Mouse (Mus musculus): ENCODE measurements at regions not wholly inside any gene's neighbourhood (a gene's known extent, or its start where the extent isn't known, plus 50 kb on each side); places are given as distances from the start of the nearest gene placed in this dataset.

DNA sequence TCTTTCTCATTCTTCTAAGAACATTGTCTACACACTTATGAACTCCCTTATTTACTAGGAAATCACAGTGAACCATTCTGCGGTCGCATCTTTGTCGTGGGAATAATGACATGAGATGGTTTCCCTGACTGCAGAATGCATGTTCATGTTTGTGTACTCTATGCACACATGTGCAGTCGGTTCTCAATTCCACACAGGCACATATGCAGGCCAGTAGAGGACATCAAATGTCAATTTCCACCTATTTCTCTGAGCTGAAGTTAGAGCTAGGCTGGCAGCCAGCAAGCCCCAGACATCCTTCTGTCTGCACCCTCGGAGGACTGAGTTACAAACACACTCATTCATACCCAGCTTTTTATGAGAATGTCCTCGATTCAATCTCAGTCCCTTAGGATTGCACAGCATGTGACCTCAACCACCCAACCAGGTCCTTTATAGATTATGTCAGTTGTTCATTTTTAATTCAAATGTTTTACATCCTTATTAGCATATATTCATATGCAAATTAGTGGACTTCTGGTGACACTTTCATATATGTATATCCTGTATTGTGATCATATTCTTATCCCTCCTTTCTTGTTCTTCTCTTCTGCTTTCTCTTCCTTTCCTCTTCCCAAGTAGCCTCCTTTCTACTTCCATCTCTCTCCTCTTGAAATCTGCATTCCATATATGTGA is 202.7 kb downstream of the Rpl36a-ps1 start:
- no peak overlapping the region for H3K4me2 ChIP-seq (ENCODE audit: low read depth, severe bottlenecking)
- DNase-seq (ENCODE audit: low spot score): no peak

DNA sequence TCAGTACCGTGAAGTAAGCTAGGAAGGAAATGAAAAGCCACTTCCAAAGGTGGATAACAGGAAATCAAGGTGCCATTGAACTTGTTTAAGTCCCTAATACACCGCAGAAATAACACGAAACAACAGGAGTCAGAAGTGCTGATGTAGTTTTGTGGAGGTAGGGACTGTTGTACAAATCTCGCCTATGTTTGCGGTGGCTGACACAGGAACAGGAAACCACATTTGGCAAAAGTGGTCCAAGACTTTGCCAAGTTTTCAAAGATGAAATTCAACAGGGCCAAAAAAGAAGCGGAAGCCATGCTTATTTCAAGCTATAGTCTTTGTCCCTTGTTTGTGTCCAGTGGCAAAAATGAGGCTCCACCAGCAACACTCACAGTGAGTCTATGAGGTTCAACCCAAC is 204.3 kb downstream of the Rpl36a-ps1 start:
- ATAC-seq (ENCODE audit: insufficient number of reproducible peaks, low FRiP score, low TSS enrichment, low read depth) (no peak), DNase-seq (ENCODE audit: low spot score) (no peak)
- H3K27me3 ChIP-seq (ENCODE audit: control insufficient read depth, insufficient read depth, low read length): no peaks in the 10 kb centered on the region
- H3K36me3 ChIP-seq (ENCODE audit: control insufficient read depth, insufficient read depth, low read length): no peaks in the 10 kb centered on the region
- no peaks in the 10 kb centered on the region for H3K9me3 ChIP-seq (ENCODE audit: control insufficient read depth, low read length)
- H3K4me2 ChIP-seq (ENCODE audit: low read depth, severe bottlenecking): no peak overlapping the region
- 97% methylated on average over 6 of the region's 6 CpGs for WGBS
- H3K9ac ChIP-seq (ENCODE audit: low read length): no peak overlapping the region
- no peak overlapping the region for H3K27ac ChIP-seq (replicated peaks; ENCODE audit: low read depth, low read length)
- H3K4me1 ChIP-seq (ENCODE audit: control insufficient read depth, insufficient read depth, low read length): no peaks in the 10 kb centered on the region
- no peak overlapping the region for H3K4me3 ChIP-seq (ENCODE audit: low read depth, low read length)

More for the DNA sequence above, 202.7 kb downstream of the Rpl36a-ps1 start:
- ATAC-seq (ENCODE audit: insufficient number of reproducible peaks, low FRiP score, low TSS enrichment, low read depth): no peak
- no peaks in the 10 kb centered on the region for H3K9me3 ChIP-seq (ENCODE audit: control insufficient read depth, low read length)
- no peaks in the 10 kb centered on the region for H3K4me1 ChIP-seq (ENCODE audit: control insufficient read depth, insufficient read depth, low read length)
- no peak overlapping the region for H3K4me3 ChIP-seq (ENCODE audit: low read depth, low read length)
- H3K27ac ChIP-seq (replicated peaks; ENCODE audit: low read depth, low read length): no peak overlapping the region
- 84% methylated on average over 6 of the region's 6 CpGs for WGBS
- no peaks in the 10 kb centered on the region for H3K36me3 ChIP-seq (ENCODE audit: control insufficient read depth, insufficient read depth, low read length)
- H3K9ac ChIP-seq (ENCODE audit: low read length): no peak overlapping the region
- H3K27me3 ChIP-seq (ENCODE audit: control insufficient read depth, insufficient read depth, low read length): no peaks in the 10 kb centered on the region

DNA sequence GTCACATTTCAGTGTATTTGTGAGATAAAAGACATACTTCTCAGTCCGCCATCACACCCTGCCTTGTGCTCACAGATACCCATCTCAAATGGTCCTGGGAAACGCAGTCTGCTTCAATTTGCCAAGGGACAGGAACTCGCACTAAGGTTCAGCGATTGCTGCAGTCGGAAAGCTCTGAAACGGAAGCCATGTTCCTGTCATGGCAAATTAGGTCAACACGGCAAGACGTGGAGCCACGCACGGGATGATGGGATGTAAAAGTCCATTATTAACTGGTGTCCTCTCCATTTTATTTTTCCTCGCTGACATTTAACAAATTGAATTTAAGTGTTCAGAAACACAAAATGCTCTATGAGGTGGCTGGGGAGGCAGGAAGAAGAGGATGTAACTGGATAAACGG is 212.4 kb downstream of the Rpl36a-ps1 start:
- DNase-seq (ENCODE audit: low spot score): no peak
- no peak overlapping the region for H3K27ac ChIP-seq (replicated peaks; ENCODE audit: low read depth, low read length)
- H3K4me3 ChIP-seq (ENCODE audit: low read depth, low read length): no peak overlapping the region
- 92% methylated on average over 12 of the region's 12 CpGs for WGBS
- no peaks in the 10 kb centered on the region for H3K36me3 ChIP-seq (ENCODE audit: control insufficient read depth, insufficient read depth, low read length)
- H3K27me3 ChIP-seq (ENCODE audit: control insufficient read depth, insufficient read depth, low read length): no peaks in the 10 kb centered on the region
- ATAC-seq (ENCODE audit: insufficient number of reproducible peaks, low FRiP score, low TSS enrichment, low read depth): no peak
- H3K4me1 ChIP-seq (ENCODE audit: control insufficient read depth, insufficient read depth, low read length): no peaks in the 10 kb centered on the region
- H3K4me2 ChIP-seq (ENCODE audit: low read depth, severe bottlenecking): no peak overlapping the region
- no peaks in the 10 kb centered on the region for H3K9me3 ChIP-seq (ENCODE audit: control insufficient read depth, low read length)
- no peak overlapping the region for H3K9ac ChIP-seq (ENCODE audit: low read length)

DNA sequence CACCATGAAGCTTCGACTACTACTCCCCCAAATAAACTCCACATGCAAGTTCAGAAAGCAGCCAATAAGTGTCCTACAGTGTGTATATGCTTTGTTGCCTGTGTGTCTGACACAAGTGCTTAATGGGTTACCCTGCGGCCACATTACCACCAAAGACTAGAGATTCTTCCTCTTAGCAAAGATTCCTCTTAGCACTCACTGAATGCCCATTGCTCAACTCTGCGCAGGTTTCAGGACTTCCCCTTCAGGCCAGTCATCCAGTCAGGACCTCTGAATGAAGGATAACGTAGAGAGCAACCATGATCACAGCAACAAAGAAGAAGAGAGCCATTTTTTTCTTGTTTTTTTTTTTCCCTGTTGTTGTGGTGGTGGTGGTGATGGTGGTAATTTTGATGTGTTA is 222.0 kb downstream of the Rpl36a-ps1 start:
- no peak overlapping the region for H3K4me2 ChIP-seq (ENCODE audit: low read depth, severe bottlenecking)
- H3K9ac ChIP-seq (ENCODE audit: low read length): no peak overlapping the region
- ATAC-seq (ENCODE audit: insufficient number of reproducible peaks, low FRiP score, low TSS enrichment, low read depth): no peak
- no peaks in the 10 kb centered on the region for H3K27me3 ChIP-seq (ENCODE audit: control insufficient read depth, insufficient read depth, low read length)
- no peaks in the 10 kb centered on the region for H3K4me1 ChIP-seq (ENCODE audit: control insufficient read depth, insufficient read depth, low read length)
- DNase-seq (ENCODE audit: low spot score): no peak
- no peaks in the 10 kb centered on the region for H3K9me3 ChIP-seq (ENCODE audit: control insufficient read depth, low read length)
- no peaks in the 10 kb centered on the region for H3K36me3 ChIP-seq (ENCODE audit: control insufficient read depth, insufficient read depth, low read length)
- WGBS: 89% methylated on average over 4 of the region's 4 CpGs
- no peak overlapping the region for H3K4me3 ChIP-seq (ENCODE audit: low read depth, low read length)
- no peak overlapping the region for H3K27ac ChIP-seq (replicated peaks; ENCODE audit: low read depth, low read length)

DNA sequence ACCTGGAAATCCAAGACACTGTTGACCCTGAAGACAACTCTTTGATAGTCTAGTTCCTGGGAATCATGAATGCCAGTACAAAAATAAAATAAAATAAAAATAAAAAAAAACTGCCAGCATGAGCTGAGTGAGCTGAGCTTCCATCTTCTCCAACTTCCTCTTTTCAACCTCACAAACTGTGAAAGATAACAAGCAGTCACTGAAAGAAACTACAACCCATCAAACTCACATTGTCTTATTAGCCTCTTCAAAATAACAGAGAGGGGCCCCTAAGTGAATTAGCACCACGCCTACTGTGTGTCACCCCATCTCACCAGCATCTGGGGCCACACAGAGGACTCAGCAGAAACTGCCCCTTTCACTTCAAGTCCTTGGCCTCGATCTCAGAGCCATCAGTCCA is 225.3 kb downstream of the Rpl36a-ps1 start:
- H3K9ac ChIP-seq (ENCODE audit: low read length): no peak overlapping the region
- WGBS: 75% methylated on average over 2 of the region's 2 CpGs

DNA sequence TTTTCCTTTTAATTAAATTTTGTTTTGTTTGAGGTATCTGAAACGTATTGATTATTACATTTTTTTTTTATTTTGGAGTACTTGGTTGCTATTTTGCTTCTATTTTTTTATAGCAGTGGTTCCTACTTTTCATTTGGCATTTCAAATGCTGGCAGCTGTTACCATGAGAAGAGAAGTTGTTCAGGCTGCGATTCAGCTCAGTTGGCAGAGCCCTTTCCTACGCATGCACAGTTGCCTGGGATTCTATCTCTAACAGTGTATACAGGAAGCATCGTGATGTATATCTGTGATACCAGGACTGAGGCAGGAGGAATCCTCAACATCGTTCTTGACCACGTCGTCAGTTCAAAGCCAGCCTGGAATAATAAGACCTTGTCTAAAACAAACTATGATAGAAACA is 226.6 kb downstream of the Rpl36a-ps1 start:
- no peak overlapping the region for H3K4me2 ChIP-seq (ENCODE audit: low read depth, severe bottlenecking)
- H3K4me3 ChIP-seq (ENCODE audit: low read depth, low read length): no peak overlapping the region
- H3K4me1 ChIP-seq (ENCODE audit: control insufficient read depth, insufficient read depth, low read length): no peaks in the 10 kb centered on the region
- DNase-seq (ENCODE audit: low spot score) (no peak), ATAC-seq (ENCODE audit: insufficient number of reproducible peaks, low FRiP score, low TSS enrichment, low read depth) (no peak)
- WGBS: 90% methylated on average over 7 of the region's 7 CpGs
- H3K36me3 ChIP-seq (ENCODE audit: control insufficient read depth, insufficient read depth, low read length): no peaks in the 10 kb centered on the region
- no peaks in the 10 kb centered on the region for H3K9me3 ChIP-seq (ENCODE audit: control insufficient read depth, low read length)
- no peak overlapping the region for H3K27ac ChIP-seq (replicated peaks; ENCODE audit: low read depth, low read length)
- H3K9ac ChIP-seq (ENCODE audit: low read length): no peak overlapping the region
- H3K27me3 ChIP-seq (ENCODE audit: control insufficient read depth, insufficient read depth, low read length): no peaks in the 10 kb centered on the region

More for the DNA sequence above, 225.3 kb downstream of the Rpl36a-ps1 start:
- no peaks in the 10 kb centered on the region for H3K9me3 ChIP-seq (ENCODE audit: control insufficient read depth, low read length)
- no peak for ATAC-seq (ENCODE audit: insufficient number of reproducible peaks, low FRiP score, low TSS enrichment, low read depth)
- DNase-seq (ENCODE audit: low spot score): no peak
- no peak overlapping the region for H3K4me2 ChIP-seq (ENCODE audit: low read depth, severe bottlenecking)
- H3K27ac ChIP-seq (replicated peaks; ENCODE audit: low read depth, low read length): no peak overlapping the region
- no peaks in the 10 kb centered on the region for H3K36me3 ChIP-seq (ENCODE audit: control insufficient read depth, insufficient read depth, low read length)
- H3K4me3 ChIP-seq (ENCODE audit: low read depth, low read length): no peak overlapping the region
- H3K27me3 ChIP-seq (ENCODE audit: control insufficient read depth, insufficient read depth, low read length): no peaks in the 10 kb centered on the region
- H3K4me1 ChIP-seq (ENCODE audit: control insufficient read depth, insufficient read depth, low read length): no peaks in the 10 kb centered on the region

DNA sequence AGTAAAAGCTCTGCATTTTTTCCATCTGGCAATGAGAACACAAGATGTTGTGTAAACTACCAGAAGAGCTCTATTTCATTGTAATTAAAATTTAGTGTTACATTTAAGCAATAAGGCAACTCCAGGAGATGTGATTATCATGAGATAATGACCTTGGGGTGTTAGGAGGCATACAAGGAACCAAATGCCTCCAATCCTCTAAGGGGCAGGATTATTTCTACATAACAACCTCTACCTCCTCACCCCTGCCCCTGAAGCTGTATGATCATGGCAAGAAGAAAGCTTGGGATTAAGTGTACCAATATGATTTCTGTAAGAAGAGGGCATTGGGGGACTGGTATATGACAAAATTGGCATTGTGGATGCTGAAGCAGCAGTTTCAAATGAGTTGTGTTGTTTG is 228.8 kb downstream of the Rpl36a-ps1 start:
- DNase-seq (ENCODE audit: low spot score) (no peak), ATAC-seq (ENCODE audit: insufficient number of reproducible peaks, low FRiP score, low TSS enrichment, low read depth) (no peak)
- Histone ChIP-seq H3K27ac (replicated peaks; ENCODE audit: low read depth, low read length) (no peak overlapping the region), H3K4me1 (ENCODE audit: control insufficient read depth, insufficient read depth, low read length) (no peaks in the 10 kb centered on the region), H3K9ac (ENCODE audit: low read length) (no peak overlapping the region), H3K36me3 (ENCODE audit: control insufficient read depth, insufficient read depth, low read length) (no peaks in the 10 kb centered on the region), H3K9me3 (ENCODE audit: control insufficient read depth, low read length) (no peaks in the 10 kb centered on the region), H3K4me2 (ENCODE audit: low read depth, severe bottlenecking) (no peak overlapping the region), H3K27me3 (ENCODE audit: control insufficient read depth, insufficient read depth, low read length) (no peaks in the 10 kb centered on the region), H3K4me3 (ENCODE audit: low read depth, low read length) (no peak overlapping the region)

DNA sequence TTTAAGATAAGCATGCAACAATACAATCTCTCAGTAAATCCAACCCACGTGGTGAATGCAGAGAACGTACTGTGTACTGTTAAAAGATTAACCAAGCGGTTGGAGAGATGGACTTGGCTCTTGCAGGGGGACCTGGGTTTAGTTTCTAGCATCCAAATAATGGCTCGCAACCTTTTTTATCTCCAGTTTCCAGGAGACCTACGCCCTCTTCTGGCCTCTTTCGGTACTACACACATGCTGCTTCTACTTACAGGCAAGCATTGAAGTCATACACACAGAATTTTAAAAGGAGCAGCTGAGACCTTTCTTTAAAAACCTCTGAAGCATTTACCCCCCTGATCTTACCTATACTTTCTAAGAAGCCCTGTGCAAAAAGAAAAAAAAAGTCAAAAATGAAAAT is 243.4 kb downstream of the Rpl36a-ps1 start:
- 93% methylated on average over 6 of the region's 6 CpGs for WGBS

More for the DNA sequence above, 243.4 kb downstream of the Rpl36a-ps1 start:
- H3K4me3 ChIP-seq (ENCODE audit: low read depth, low read length): no peak overlapping the region
- no peaks in the 10 kb centered on the region for H3K9me3 ChIP-seq (ENCODE audit: control insufficient read depth, low read length)
- H3K9ac ChIP-seq (ENCODE audit: low read length): no peak overlapping the region
- H3K27me3 ChIP-seq (ENCODE audit: control insufficient read depth, insufficient read depth, low read length): no peaks in the 10 kb centered on the region
- H3K36me3 ChIP-seq (ENCODE audit: control insufficient read depth, insufficient read depth, low read length): no peaks in the 10 kb centered on the region
- no peak for DNase-seq (ENCODE audit: low spot score)
- H3K27ac ChIP-seq (replicated peaks; ENCODE audit: low read depth, low read length): no peak overlapping the region
- no peak overlapping the region for H3K4me2 ChIP-seq (ENCODE audit: low read depth, severe bottlenecking)
- no peak for ATAC-seq (ENCODE audit: insufficient number of reproducible peaks, low FRiP score, low TSS enrichment, low read depth)
- no peaks in the 10 kb centered on the region for H3K4me1 ChIP-seq (ENCODE audit: control insufficient read depth, insufficient read depth, low read length)
